Mouse (Mus musculus): ENCODE results near the gene Pld6. TPM values are rescaled to one million over a fixed set of nuclear protein-coding genes. Genes with fewer than 3 reads are reported as not detected.
"Not testable (repeated sequence)": the region's sequence is repeated elsewhere in the genome, so short reads cannot be mapped to it uniquely, and the experiment has no call there.

The Pld6 gene
- polyA plus RNA-seq, 1 experiment from 2014 or later = 2.1 TPM

DNA sequence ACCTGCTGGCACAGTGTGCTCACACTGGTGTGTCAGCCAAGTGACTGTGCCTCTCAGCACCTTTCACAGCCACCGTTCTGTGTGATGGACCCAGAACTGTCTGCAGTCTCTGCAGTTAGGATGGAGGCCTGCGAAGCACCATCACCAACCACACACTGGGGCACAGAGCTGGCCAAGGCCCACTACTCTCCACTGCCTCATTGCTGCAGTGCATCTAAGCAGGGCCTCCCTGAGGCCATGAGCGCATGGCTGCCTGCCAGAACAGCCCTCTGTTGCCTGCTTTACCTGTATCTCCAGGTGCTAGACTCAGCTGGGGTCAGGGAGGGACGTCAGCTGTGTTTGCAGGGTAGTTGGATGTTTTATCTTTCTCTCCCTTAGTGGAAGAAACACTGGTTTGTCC is 43.1 kb downstream of the Pld6 start:
- no peak overlapping the region for H3K9ac ChIP-seq (ENCODE audit: low read depth, low read length)
- no peaks in the 10 kb centered on the region for H3K9me3 ChIP-seq (replicated peaks; ENCODE audit: control insufficient read depth, low read length)
- ATAC-seq (ENCODE audit: low read depth) = no peak
- no peaks in the 10 kb centered on the region; the same call in 1 of the 2 replicates for H3K36me3 ChIP-seq (ENCODE audit: control insufficient read depth, insufficient read depth)
- H3K4me3 ChIP-seq (ENCODE audit: low read depth, low read length) = no peak overlapping the region
- peaks cover 2% of the 10 kb centered on the region for H3K4me1 ChIP-seq (ENCODE audit: control insufficient read depth, low read depth, low read length)
- H3K4me2 ChIP-seq (ENCODE audit: low read depth, low read length) = no peak overlapping the region
- H3K27ac ChIP-seq (ENCODE audit: low read length) = no peak overlapping the region
- no peaks in the 10 kb centered on the region for H3K27me3 ChIP-seq (ENCODE audit: control insufficient read depth, insufficient read depth, low read depth, low read length)
- WGBS (ENCODE audit: insufficient replicate concordance) = 78% methylated on average over 4 of the region's 4 CpGs

GRCm38 (mm10) chr11:59743712-59744111 is 43.7 kb downstream of the Pld6 start:
- Histone ChIP-seq H3K36me3 (ENCODE audit: control insufficient read depth, insufficient read depth) (no peaks in the 10 kb centered on the region; the same call in 1 of the 2 replicates), H3K27ac (ENCODE audit: low read length) (no peak overlapping the region), H3K4me3 (ENCODE audit: low read depth, low read length) (no peak overlapping the region), H3K4me1 (ENCODE audit: control insufficient read depth, low read depth, low read length) (peaks cover 2% of the 10 kb centered on the region), H3K27me3 (ENCODE audit: control insufficient read depth, insufficient read depth, low read depth, low read length) (no peaks in the 10 kb centered on the region), H3K4me2 (ENCODE audit: low read depth, low read length) (no peak overlapping the region), H3K9ac (ENCODE audit: low read depth, low read length) (no peak overlapping the region), H3K9me3 (replicated peaks; ENCODE audit: control insufficient read depth, low read length) (no peaks in the 10 kb centered on the region)
- WGBS (ENCODE audit: insufficient replicate concordance) = 85% methylated on average over 1 of the region's 1 CpGs
- no peak for ATAC-seq (ENCODE audit: low read depth)

DNA sequence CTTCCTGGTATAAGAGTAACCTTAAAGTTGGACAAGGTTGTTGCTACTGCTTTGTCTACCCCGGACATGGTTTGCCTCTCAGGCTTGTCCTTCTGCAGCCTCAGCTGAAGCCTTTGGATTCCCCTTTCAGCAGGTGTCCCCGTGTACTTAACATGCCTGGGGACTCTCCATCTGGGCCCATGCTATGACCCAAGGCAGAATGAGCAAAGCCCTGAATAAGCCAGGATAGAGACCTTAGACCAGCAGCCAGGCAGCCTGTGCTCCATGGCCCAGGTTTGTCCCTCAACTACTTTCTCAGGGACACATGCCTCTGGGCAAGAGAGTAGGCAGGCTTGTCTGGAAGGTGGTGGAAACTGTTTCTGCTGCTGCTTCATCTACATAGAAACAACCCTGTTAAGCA is 44.1 kb downstream of the Pld6 start:
- H3K27ac ChIP-seq (ENCODE audit: low read length) = no peak overlapping the region
- no peaks in the 10 kb centered on the region; the same call in 1 of the 2 replicates for H3K36me3 ChIP-seq (ENCODE audit: control insufficient read depth, insufficient read depth)
- H3K9ac ChIP-seq (ENCODE audit: low read depth, low read length) = no peak overlapping the region
- 72% methylated on average over 2 of the region's 2 CpGs for WGBS (ENCODE audit: insufficient replicate concordance)
- no peaks in the 10 kb centered on the region for H3K9me3 ChIP-seq (replicated peaks; ENCODE audit: control insufficient read depth, low read length)
- peaks cover 2% of the 10 kb centered on the region for H3K4me1 ChIP-seq (ENCODE audit: control insufficient read depth, low read depth, low read length)
- H3K27me3 ChIP-seq (ENCODE audit: control insufficient read depth, insufficient read depth, low read depth, low read length) = no peaks in the 10 kb centered on the region
- H3K4me2 ChIP-seq (ENCODE audit: low read depth, low read length) = no peak overlapping the region
- no peak overlapping the region for H3K4me3 ChIP-seq (ENCODE audit: low read depth, low read length)
- ATAC-seq (ENCODE audit: low read depth) = no peak

DNA sequence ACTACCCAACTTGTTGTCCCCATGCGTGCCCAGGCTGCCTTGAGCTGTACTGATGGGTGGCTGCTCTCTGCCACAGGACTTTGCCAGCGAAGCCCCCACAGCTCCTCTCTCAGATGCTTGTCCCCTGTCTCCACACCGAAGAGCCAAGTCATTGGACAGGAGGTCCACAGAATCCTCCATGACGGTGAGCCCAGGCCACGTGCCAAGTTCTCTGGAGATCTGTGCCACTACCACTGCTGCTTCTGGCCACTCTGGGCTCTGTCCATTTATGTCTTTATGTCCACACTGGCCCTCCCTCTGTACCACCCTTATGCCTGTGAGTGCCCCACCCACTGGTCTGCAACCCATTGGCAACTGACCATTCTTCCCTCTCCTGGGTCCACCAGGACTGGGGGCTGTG is 45.5 kb downstream of the Pld6 start:
- H3K36me3 ChIP-seq (ENCODE audit: control insufficient read depth, insufficient read depth) = no peaks in the 10 kb centered on the region; the same call in 1 of the 2 replicates
- 85% methylated on average over 5 of the region's 5 CpGs for WGBS (ENCODE audit: insufficient replicate concordance)
- no peaks in the 10 kb centered on the region for H3K9me3 ChIP-seq (replicated peaks; ENCODE audit: control insufficient read depth, low read length)

GRCm38 (mm10) chr11:59739996-59740395 is 47.4 kb downstream of the Pld6 start:
- Histone ChIP-seq H3K36me3 (ENCODE audit: control insufficient read depth, insufficient read depth) (no peaks in the 10 kb centered on the region; the same call in 1 of the 2 replicates), H3K27ac (ENCODE audit: low read length) (no peak overlapping the region), H3K4me1 (ENCODE audit: control insufficient read depth, low read depth, low read length) (peaks cover 2% of the 10 kb centered on the region), H3K9me3 (replicated peaks; ENCODE audit: control insufficient read depth, low read length) (no peaks in the 10 kb centered on the region), H3K4me3 (ENCODE audit: low read depth, low read length) (no peak overlapping the region), H3K9ac (ENCODE audit: low read depth, low read length) (no peak overlapping the region), H3K27me3 (ENCODE audit: control insufficient read depth, insufficient read depth, low read depth, low read length) (no peaks in the 10 kb centered on the region), H3K4me2 (ENCODE audit: low read depth, low read length) (no peak overlapping the region)
- ATAC-seq (ENCODE audit: low read depth) = no peak
- 18% methylated on average over 2 of the region's 2 CpGs for WGBS (ENCODE audit: insufficient replicate concordance)

More for the DNA sequence above, 45.5 kb downstream of the Pld6 start:
- ATAC-seq (ENCODE audit: low read depth) = no peak
- H3K27ac ChIP-seq (ENCODE audit: low read length) = no peak overlapping the region
- no peak overlapping the region for H3K4me2 ChIP-seq (ENCODE audit: low read depth, low read length)
- H3K27me3 ChIP-seq (ENCODE audit: control insufficient read depth, insufficient read depth, low read depth, low read length) = no peaks in the 10 kb centered on the region
- no peak overlapping the region for H3K4me3 ChIP-seq (ENCODE audit: low read depth, low read length)
- H3K4me1 ChIP-seq (ENCODE audit: control insufficient read depth, low read depth, low read length) = peaks cover 2% of the 10 kb centered on the region
- no peak overlapping the region for H3K9ac ChIP-seq (ENCODE audit: low read depth, low read length)

GRCm38 (mm10) chr11:59737250-59737649 is 50.2 kb downstream of the Pld6 start:
- no peak for ATAC-seq (ENCODE audit: low read depth)
- 87% methylated on average over 12 of the region's 12 CpGs for WGBS (ENCODE audit: insufficient replicate concordance)

DNA sequence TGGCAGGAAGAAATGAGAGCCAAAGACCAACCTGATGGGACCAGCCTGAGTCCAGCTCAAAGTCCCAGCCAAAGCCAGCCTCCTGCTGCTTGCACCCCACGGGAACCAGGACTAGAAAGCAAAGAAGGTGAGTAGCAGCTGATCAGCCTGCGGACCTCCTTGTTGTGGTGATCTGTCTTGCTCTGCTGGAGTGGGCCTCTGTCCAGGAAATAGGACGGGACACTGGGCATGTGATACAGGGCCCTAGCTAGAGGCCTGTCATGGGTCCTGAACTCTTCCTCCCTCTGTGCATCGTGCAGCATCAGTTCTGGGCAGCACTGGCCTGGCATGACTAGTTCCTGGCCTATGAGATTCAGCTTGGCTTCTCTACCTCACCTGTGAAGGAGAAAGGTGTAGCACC is 51.5 kb downstream of the Pld6 start:
- H3K4me3 ChIP-seq (ENCODE audit: low read depth, low read length); H3K36me3 ChIP-seq (ENCODE audit: control insufficient read depth, insufficient read depth); H3K9me3 ChIP-seq (replicated peaks; ENCODE audit: control insufficient read depth, low read length); H3K27me3 ChIP-seq (ENCODE audit: control insufficient read depth, insufficient read depth, low read depth, low read length); H3K4me2 ChIP-seq (ENCODE audit: low read depth, low read length); H3K27ac ChIP-seq (ENCODE audit: low read length); ATAC-seq (ENCODE audit: low read depth); H3K4me1 ChIP-seq (ENCODE audit: control insufficient read depth, low read depth, low read length); H3K9ac ChIP-seq (ENCODE audit: low read depth, low read length): not testable (repeated sequence)
- WGBS (ENCODE audit: insufficient replicate concordance) = 73% methylated on average over 4 of the region's 4 CpGs

More at GRCm38 (mm10) chr11:59737250-59737649, 50.2 kb downstream of the Pld6 start:
- no peaks in the 10 kb centered on the region for H3K27me3 ChIP-seq (ENCODE audit: control insufficient read depth, insufficient read depth, low read depth, low read length)
- H3K36me3 ChIP-seq (ENCODE audit: control insufficient read depth, insufficient read depth) = no peaks in the 10 kb centered on the region; the same call in 1 of the 2 replicates
- no peak overlapping the region for H3K27ac ChIP-seq (ENCODE audit: low read length)
- no peaks in the 10 kb centered on the region for H3K9me3 ChIP-seq (replicated peaks; ENCODE audit: control insufficient read depth, low read length)
- H3K4me2 ChIP-seq (ENCODE audit: low read depth, low read length) = no peak overlapping the region
- H3K9ac ChIP-seq (ENCODE audit: low read depth, low read length) = no peak overlapping the region
- H3K4me1 ChIP-seq (ENCODE audit: control insufficient read depth, low read depth, low read length) = peaks cover 2% of the 10 kb centered on the region
- no peak overlapping the region for H3K4me3 ChIP-seq (ENCODE audit: low read depth, low read length)

GRCm38 (mm10) chr11:59734335-59734734 is 53.1 kb downstream of the Pld6 start:
- Histone ChIP-seq H3K4me2 (ENCODE audit: low read depth, low read length) (no peak overlapping the region), H3K4me3 (ENCODE audit: low read depth, low read length) (no peak overlapping the region), H3K27ac (ENCODE audit: low read length) (no peak overlapping the region), H3K27me3 (ENCODE audit: control insufficient read depth, insufficient read depth, low read depth, low read length) (no peaks in the 10 kb centered on the region), H3K9me3 (replicated peaks; ENCODE audit: control insufficient read depth, low read length) (no peaks in the 10 kb centered on the region), H3K36me3 (ENCODE audit: control insufficient read depth, insufficient read depth) (no peaks in the 10 kb centered on the region; the same call in 1 of the 2 replicates), H3K4me1 (ENCODE audit: control insufficient read depth, low read depth, low read length) (no peaks in the 10 kb centered on the region; the same call in 1 of the 2 replicates), H3K9ac (ENCODE audit: low read depth, low read length) (no peak overlapping the region)
- 71% methylated on average over 1 of the region's 1 CpGs for WGBS (ENCODE audit: insufficient replicate concordance)
- ATAC-seq (ENCODE audit: low read depth) = no peak
